Mouse (Mus musculus) midbrain, embryonic 16.5 days (tissue): ENCODE results near the gene Gm10778. TPM values are rescaled to one million over a fixed set of nuclear protein-coding genes. Genes with fewer than 3 reads are reported as not detected.

Source experiments
- ATAC-seq: fragments of 200-750 bp; cut with Nextera tagmentation; 2 replicates; pipeline ENCODE4 v1.8.0; 2017; ENCODE audit warnings: moderate TSS enrichment
- H3K27ac ChIP-seq: fragments of 300-500 bp; sonication (generic); 2 replicates; pipeline ENCODE4 v1.5.1; 2014; ENCODE audit warnings: mild to moderate bottlenecking, low read length, mixed read lengths
- H3K27me3 ChIP-seq: fragments of 300-500 bp; sonication (generic); 2 replicates; pipeline ENCODE4 v1.6.1; 2014; ENCODE audit warnings: low read depth, low read length, mixed read lengths; ENCODE audit not compliant: control insufficient read depth, insufficient read depth
- H3K36me3 ChIP-seq: fragments of 300-500 bp; sonication (generic); 2 replicates; pipeline ENCODE4 v1.6.1; 2014; ENCODE audit warnings: mild to moderate bottlenecking, low read length, moderate library complexity, mixed read lengths; ENCODE audit not compliant: control insufficient read depth, insufficient read depth
- H3K4me1 ChIP-seq: fragments of 300-500 bp; sonication (generic); 2 replicates; pipeline ENCODE4 v1.6.1; 2014; ENCODE audit warnings: mild to moderate bottlenecking, low read length, mixed read lengths; ENCODE audit not compliant: control insufficient read depth, insufficient read depth
- H3K4me2 ChIP-seq: fragments of 300-500 bp; sonication (generic); 2 replicates; pipeline ENCODE4 v1.6.1; 2014; ENCODE audit warnings: mild to moderate bottlenecking, low read length, mixed read lengths
- H3K4me3 ChIP-seq: fragments of 300-500 bp; sonication (generic); 2 replicates; pipeline ENCODE4 v1.5.1; 2014; ENCODE audit warnings: low read depth, mild to moderate bottlenecking, low read length, moderate library complexity, mixed read lengths
- H3K9ac ChIP-seq: fragments of 300-500 bp; sonication (generic); 2 replicates; pipeline ENCODE4 v1.6.1; 2014; ENCODE audit warnings: low read depth, low read length, mixed read lengths
- H3K9me3 ChIP-seq: fragments of 300-500 bp; sonication (generic); replicated peaks from 2 replicates; pipeline ENCODE4 v1.6.1; 2014; ENCODE audit warnings: mild to moderate bottlenecking, low read length, mixed read lengths; ENCODE audit not compliant: control insufficient read depth, poor library complexity, severe bottlenecking
- WGBS: fragments of 180-500 bp; shearing (Covaris S2); extraction: QIAGEN DNeasy Blood & Tissue Kit; methylation state at CpG from one replicate; pipeline ENCODE4 v1.1.7; 2014; 5-methylcytosine and 5-hydroxymethylcytosine counted together
- polyA plus RNA-seq: library from polyadenylated mRNA; unstranded; fragments of >200 nt; fragmentation: Nextera tagmentation; extraction: Ambion mirVana; gene quantifications from 2 replicates; pipeline ENCODE4 v1.2.1, GENCODE M21; 2015

Gm10778 gene
- polyA plus RNA-seq, 1 experiment from 2014 or later, result 6.8 TPM

GRCm38 (mm10) chr10:81605666-81605973 is 43.2 kb upstream of the Gm10778 start:
- H3K4me2 ChIP-seq, result peak overlapping the region; percentile 53
- WGBS, result 2% methylated on average over 14 of the region's 14 CpGs
- peak; percentile 33 for ATAC-seq

GRCm38 (mm10) chr10:81605974-81606751 is 42.7 kb upstream of the Gm10778 start, which contains the start of gene BC025920:
BC025920 (plus strand) TSS chr10:81606270.
- ATAC-seq, result peak; percentile 89
- Histone ChIP-seq H3K9ac (peak within 1 kb of the TSS; percentile 81), H3K4me1 (peaks cover 19% of the 10 kb centered on the region), H3K27ac (peak within 1 kb of the TSS; percentile 90), H3K4me3 (peak within 1 kb of the TSS; percentile 58), H3K36me3 (no peaks in the 10 kb centered on the region), H3K4me2 (peak within 1 kb of the TSS; percentile 92), H3K27me3 (peaks cover 3% of the 10 kb centered on the region; the same call in 1 of the 2 replicates), H3K9me3 (no peaks in the 10 kb centered on the region)
- under 1% methylated on average over 39 of the region's 39 CpGs for WGBS

More at GRCm38 (mm10) chr10:81605666-81605973, 43.2 kb upstream of the Gm10778 start:
- Histone ChIP-seq H3K36me3 (no peaks in the 10 kb centered on the region), H3K27me3 (peaks cover 3% of the 10 kb centered on the region; the same call in 1 of the 2 replicates), H3K9me3 (no peaks in the 10 kb centered on the region), H3K27ac (peak overlapping the region; percentile 81), H3K4me3 (peak overlapping the region; percentile 58), H3K4me1 (peaks cover 23% of the 10 kb centered on the region), H3K9ac (peak overlapping the region; percentile 53; the same call in 1 of the 2 replicates)

- H3K4me1 ChIP-seq, result peaks cover 8% of the 10 kb centered on the region
- no peaks in the 10 kb centered on the region for H3K9me3 ChIP-seq
- no peak for ATAC-seq
- H3K36me3 ChIP-seq, result no peaks in the 10 kb centered on the region
- H3K9ac ChIP-seq, result no peak overlapping the region
- 88% methylated on average over 1 of the region's 1 CpGs for WGBS
- no peak overlapping the region for H3K27ac ChIP-seq
- no peaks in the 10 kb centered on the region for H3K27me3 ChIP-seq
- H3K4me3 ChIP-seq, result no peak overlapping the region
- no peak overlapping the region for H3K4me2 ChIP-seq
These were observed 40.6 kb upstream of the Gm10778 start for GRCm38 (mm10) chr10:81608308-81608707.

GRCm38 (mm10) chr10:81612779-81613178 is 36.1 kb upstream of the Gm10778 start:
- no peaks in the 10 kb centered on the region for H3K9me3 ChIP-seq
- WGBS, result 70% methylated on average over 3 of the region's 3 CpGs
- ATAC-seq, result no peak
- H3K27ac ChIP-seq, result no peak overlapping the region
- H3K4me2 ChIP-seq, result no peak overlapping the region
- H3K4me1 ChIP-seq, result no peaks in the 10 kb centered on the region
- no peak overlapping the region for H3K9ac ChIP-seq
- H3K27me3 ChIP-seq, result no peaks in the 10 kb centered on the region
- H3K4me3 ChIP-seq, result no peak overlapping the region
- H3K36me3 ChIP-seq, result no peaks in the 10 kb centered on the region

GRCm38 (mm10) chr10:81615486-81615885 is 33.4 kb upstream of the Gm10778 start:
- Histone ChIP-seq H3K9me3 (no peaks in the 10 kb centered on the region), H3K9ac (no peak overlapping the region), H3K27ac (no peak overlapping the region), H3K4me3 (no peak overlapping the region), H3K4me1 (no peaks in the 10 kb centered on the region), H3K27me3 (no peaks in the 10 kb centered on the region), H3K4me2 (no peak overlapping the region), H3K36me3 (no peaks in the 10 kb centered on the region)
- no peak for ATAC-seq
- 75% methylated on average over 6 of the region's 6 CpGs for WGBS

GRCm38 (mm10) chr10:81619976-81620375 is 28.9 kb upstream of the Gm10778 start:
- no peak overlapping the region for H3K4me3 ChIP-seq
- peaks cover 24% of the 10 kb centered on the region for H3K36me3 ChIP-seq
- no peaks in the 10 kb centered on the region for H3K4me1 ChIP-seq
- no peak overlapping the region for H3K9ac ChIP-seq
- H3K9me3 ChIP-seq, result no peaks in the 10 kb centered on the region
- no peak overlapping the region for H3K4me2 ChIP-seq
- no peaks in the 10 kb centered on the region for H3K27me3 ChIP-seq
- H3K27ac ChIP-seq, result no peak overlapping the region
- ATAC-seq, result no peak
- WGBS, result 92% methylated on average over 5 of the region's 5 CpGs

- Histone ChIP-seq H3K27me3 (no peaks in the 10 kb centered on the region), H3K4me3 (no peak overlapping the region), H3K9me3 (no peaks in the 10 kb centered on the region), H3K27ac (no peak overlapping the region), H3K9ac (no peak overlapping the region), H3K36me3 (peaks cover 24% of the 10 kb centered on the region), H3K4me2 (no peak overlapping the region), H3K4me1 (no peaks in the 10 kb centered on the region)
- ATAC-seq, result no peak
- 65% methylated on average over 9 of the region's 9 CpGs for WGBS
These were observed 28.1 kb upstream of the Gm10778 start for GRCm38 (mm10) chr10:81620786-81621185.

- peaks cover 24% of the 10 kb centered on the region for H3K36me3 ChIP-seq
- H3K27ac ChIP-seq, result no peak overlapping the region
- H3K4me3 ChIP-seq, result no peak overlapping the region
- 63% methylated on average over 8 of the region's 8 CpGs for WGBS
- H3K27me3 ChIP-seq, result no peaks in the 10 kb centered on the region
- ATAC-seq, result no peak
- peaks cover 17% of the 10 kb centered on the region for H3K4me1 ChIP-seq
- H3K4me2 ChIP-seq, result no peak overlapping the region
- H3K9me3 ChIP-seq, result no peaks in the 10 kb centered on the region
- H3K9ac ChIP-seq, result no peak overlapping the region
These were observed 25.4 kb upstream of the Gm10778 start for GRCm38 (mm10) chr10:81623441-81623840.
